Comparison of ENCODE assay signal across 29 mouse cellular contexts in genomic region chr4:31935831-31936306, GRCm38 (mm10). TPM values are rescaled to one million over a fixed set of nuclear protein-coding genes. Genes with fewer than 3 reads are reported as not detected.
A peak's percentile ranks its signal among the peaks of the same experiment; 100 is the strongest.
DNase-seq lines count a peak whose midpoint lies in the region; ATAC-seq and TF ChIP-seq lines count a peak whose summit lies in the region.
"Had no signal": no experiment of that assay in that cellular context is flagged by ENCODE, and none has a peak within 500 bp of the region (broad histone marks: within the 10 kb centered on the region; RNA-seq: fewer than 3 reads in every experiment).

No protein-coding gene starts in this region.

- H3K9me3 ChIP-seq in heart, embryonic 12.5 days (replicated peaks): no peaks in the 10 kb centered on the region
- no peaks in the 10 kb centered on the region for H3K9me3 ChIP-seq in intestine, embryonic 14.5 days (ENCODE audit: control insufficient read depth, low read length)
- no peaks in the 10 kb centered on the region for H3K9me3 ChIP-seq in intestine, embryonic 15.5 days
- H3K9me3 ChIP-seq in stomach, embryonic 16.5 days (replicated peaks; ENCODE audit: control insufficient read depth, low read length): no peaks in the 10 kb centered on the region
- H3K9me3 ChIP-seq in stomach, postnatal 0 days (ENCODE audit: control insufficient read depth, low read length): no peaks in the 10 kb centered on the region
- H3K9me3 ChIP-seq: embryonic facial prominence, embryonic 13.5 days; forebrain, embryonic 10.5 days; liver, embryonic 15.5 days; lung, embryonic 15.5 days; stomach, embryonic 15.5 days had no signal

- no peak for TF ChIP-seq EP300 in stomach, postnatal 0 days (optimal IDR thresholded peaks at IDR 0.05)

- H3K4me3 ChIP-seq in heart, embryonic 12.5 days: no peak overlapping the region
- H3K4me3 ChIP-seq in intestine, embryonic 14.5 days (ENCODE audit: low read depth, low read length): no peak overlapping the region
- no peak overlapping the region for H3K4me3 ChIP-seq in intestine, embryonic 15.5 days (replicated peaks)
- H3K4me3 ChIP-seq in stomach, embryonic 16.5 days (replicated peaks; ENCODE audit: low read length): no peak overlapping the region
- H3K4me3 ChIP-seq in stomach, postnatal 0 days (ENCODE audit: low read depth, low read length): no peak overlapping the region
- H3K4me3 ChIP-seq: liver, embryonic 15.5 days; lung, embryonic 15.5 days; stomach, embryonic 15.5 days had no signal

- TF ChIP-seq CTCF in stomach, postnatal 0 days (IDR thresholded peaks at IDR 0.05; ENCODE audit: low read depth): no peak

- WGBS in heart, embryonic 12.5 days: 57% methylated on average over 3 of the region's 3 CpGs
- 33% methylated on average over 3 of the region's 3 CpGs for WGBS in intestine, embryonic 14.5 days
- WGBS in intestine, embryonic 15.5 days: 28% methylated on average over 3 of the region's 3 CpGs
- 36% methylated on average over 3 of the region's 3 CpGs for WGBS in stomach, embryonic 16.5 days
- WGBS in stomach, postnatal 0 days: 45% methylated on average over 3 of the region's 3 CpGs

- no peak overlapping the region for H3K9ac ChIP-seq in heart, embryonic 12.5 days
- H3K9ac ChIP-seq in intestine, embryonic 14.5 days (ENCODE audit: low read length): no peak overlapping the region
- H3K9ac ChIP-seq in intestine, embryonic 15.5 days: no peak overlapping the region
- H3K9ac ChIP-seq in stomach, embryonic 16.5 days (ENCODE audit: low read length): no peak overlapping the region
- H3K9ac ChIP-seq in stomach, postnatal 0 days (ENCODE audit: low read length): no peak overlapping the region
- H3K9ac ChIP-seq: embryonic facial prominence, embryonic 13.5 days; liver, embryonic 15.5 days; lung, embryonic 15.5 days; stomach, embryonic 15.5 days had no signal

- no peak for ATAC-seq in heart, embryonic 12.5 days (ENCODE audit: insufficient number of reproducible peaks, low FRiP score)
- no peak for ATAC-seq in intestine, embryonic 14.5 days (replicated peaks; ENCODE audit: low FRiP score, low TSS enrichment, low read depth)
- no peak for ATAC-seq in intestine, embryonic 15.5 days
- ATAC-seq in stomach, embryonic 16.5 days (ENCODE audit: insufficient read depth, low FRiP score): no peak
- no peak for ATAC-seq in stomach, postnatal 0 days (ENCODE audit: low FRiP score, low TSS enrichment)
- ATAC-seq: activated CD4-positive, CD25-positive, alpha-beta regulatory T cell, adult 4 months; CD4-positive, CD25-positive, alpha-beta regulatory T cell, adult 4 months; midbrain, embryonic 16.5 days had no signal

- no peak overlapping the region for H3K27ac ChIP-seq in heart, embryonic 12.5 days (ENCODE audit: poor library complexity, severe bottlenecking)
- 0 out of 2 replicates have a peak overlapping the region, but pooled peaks have one; percentile 5 for H3K27ac ChIP-seq in intestine, embryonic 14.5 days (ENCODE audit: low read depth)
- no peak overlapping the region for H3K27ac ChIP-seq in intestine, embryonic 15.5 days
- no peak overlapping the region for H3K27ac ChIP-seq in stomach, embryonic 16.5 days (ENCODE audit: low read length)
- H3K27ac ChIP-seq in stomach, postnatal 0 days (replicated peaks): no peak overlapping the region
- H3K27ac ChIP-seq: embryonic facial prominence, embryonic 13.5 days; kidney, postnatal 0 days; liver, embryonic 15.5 days; lung, embryonic 15.5 days; stomach, embryonic 15.5 days had no signal

- no peak for DNase-seq in heart, postnatal 36 days
- no peak for DNase-seq in intestine, embryonic 14.5 days (ENCODE audit: low spot score)
- no peak for DNase-seq in stomach, postnatal 0 days (ENCODE audit: low spot score)
- DNase-seq in thymus, postnatal 36 days: no peak
- DNase-seq: adrenal gland, adult 2 months; adrenal gland, postnatal 36 days; cerebellum, adult 18-20 months; cerebellum, postnatal 10 days; gastrocnemius, postnatal 25 days; heart, adult 11 months; kidney, adult 11 months; layer of hippocampus, postnatal 36 days; left cerebral cortex, postnatal 4 days; lung, postnatal 36 days; right cerebral cortex, postnatal 25 days; thymus, adult 18-20 months; thymus, postnatal 4 days had no signal

- intact Hi-C loops in heart, postnatal 36 days (cut with DNase I): no loop called here

- H3K27me3 ChIP-seq in heart, embryonic 12.5 days (replicated peaks): no peaks in the 10 kb centered on the region
- H3K27me3 ChIP-seq in intestine, embryonic 14.5 days (replicated peaks; ENCODE audit: control insufficient read depth, insufficient read depth, low read length): no peaks in the 10 kb centered on the region
- H3K27me3 ChIP-seq in intestine, embryonic 15.5 days (replicated peaks): no peaks in the 10 kb centered on the region
- H3K27me3 ChIP-seq in stomach, embryonic 16.5 days (ENCODE audit: control insufficient read depth, insufficient read depth, low read length): no peaks in the 10 kb centered on the region
- no peaks in the 10 kb centered on the region for H3K27me3 ChIP-seq in stomach, postnatal 0 days (ENCODE audit: control insufficient read depth, insufficient read depth, low read length)
- H3K27me3 ChIP-seq: embryonic facial prominence, embryonic 13.5 days; lung, embryonic 15.5 days; stomach, embryonic 15.5 days had no signal

- peaks cover 14% of the 10 kb centered on the region for H3K4me1 ChIP-seq in heart, embryonic 12.5 days (replicated peaks)
- peaks cover 7% of the 10 kb centered on the region; the same call in 1 of the 2 replicates for H3K4me1 ChIP-seq in intestine, embryonic 14.5 days (replicated peaks; ENCODE audit: control insufficient read depth, insufficient read depth, low read length)
- H3K4me1 ChIP-seq in intestine, embryonic 15.5 days (replicated peaks): peaks cover 4% of the 10 kb centered on the region; the same call in 1 of the 2 replicates
- H3K4me1 ChIP-seq in stomach, embryonic 16.5 days (ENCODE audit: control insufficient read depth, insufficient read depth, low read length): no peaks in the 10 kb centered on the region; the same call in 1 of the 2 replicates
- H3K4me1 ChIP-seq in stomach, postnatal 0 days (replicated peaks; ENCODE audit: control insufficient read depth, insufficient read depth): no peaks in the 10 kb centered on the region

- H3K4me2 ChIP-seq in heart, embryonic 12.5 days: peak overlapping the region; percentile 42; the same call in 1 of the 2 replicates
- H3K4me2 ChIP-seq in intestine, embryonic 14.5 days (ENCODE audit: low read length): no peak overlapping the region
- no peak overlapping the region for H3K4me2 ChIP-seq in intestine, embryonic 15.5 days (replicated peaks)
- peak overlapping the region; percentile 91; the same call in 1 of the 2 replicates for H3K4me2 ChIP-seq in stomach, embryonic 16.5 days (ENCODE audit: low read depth, low read length)
- H3K4me2 ChIP-seq in stomach, postnatal 0 days (replicated peaks; ENCODE audit: low read depth): no peak overlapping the region
- H3K4me2 ChIP-seq: liver, embryonic 15.5 days; stomach, embryonic 15.5 days had no signal

- H3K36me3 ChIP-seq in heart, embryonic 12.5 days: no peaks in the 10 kb centered on the region
- H3K36me3 ChIP-seq in intestine, embryonic 14.5 days (ENCODE audit: control insufficient read depth, insufficient read depth, low read length): no peaks in the 10 kb centered on the region
- no peaks in the 10 kb centered on the region for H3K36me3 ChIP-seq in intestine, embryonic 15.5 days
- H3K36me3 ChIP-seq in stomach, embryonic 16.5 days (ENCODE audit: control insufficient read depth, insufficient read depth, low read length): no peaks in the 10 kb centered on the region
- no peaks in the 10 kb centered on the region for H3K36me3 ChIP-seq in stomach, postnatal 0 days (ENCODE audit: control insufficient read depth, insufficient read depth, low read length)
- H3K36me3 ChIP-seq: embryonic facial prominence, embryonic 13.5 days; forebrain, embryonic 10.5 days; liver, embryonic 15.5 days; lung, embryonic 15.5 days; stomach, embryonic 15.5 days had no signal

RNA-seq across cellular contexts. Expression of gene Map3k7, which starts 28.0 kb away (rescaled TPM):
- 41.8 and 44.6 TPM in 2 replicates for polyA plus RNA-seq in heart, embryonic 12.5 days (2016; fragmentation: Nextera tagmentation; extraction: Ambion mirVana)
- total RNA-seq in heart, postnatal 36 days (2021): 10 to 100 TPM; 46.8 to 49.4 TPM
- 32.1 and 35.9 TPM in 2 replicates for polyA plus RNA-seq in intestine, embryonic 14.5 days (2014; fragmentation: Nextera tagmentation; extraction: Ambion mirVana)
- 23.0 TPM in 2 replicates for polyA plus RNA-seq in intestine, embryonic 15.5 days (2015; fragmentation: Nextera tagmentation; extraction: Ambion mirVana)
- 11.5 and 12.5 TPM in 2 replicates for polyA plus RNA-seq in stomach, embryonic 16.5 days (2015; fragmentation: Nextera tagmentation; extraction: Ambion mirVana)
- 12.9 and 14.2 TPM in 2 replicates for polyA plus RNA-seq in stomach, postnatal 0 days (2015; fragmentation: Nextera tagmentation; extraction: Ambion mirVana)

Comparison
In these comparisons a context has a peak if more than half of its experiments do, and no peak if none do; other contexts are left out.
1. H3K4me2 ChIP-seq: peak in heart, embryonic 12.5 days (single experiment) and stomach, embryonic 16.5 days (single experiment); none in intestine, embryonic 14.5 days (single experiment), intestine, embryonic 15.5 days (single experiment) and stomach, postnatal 0 days (single experiment).